Mouse (Mus musculus): ENCODE results near the gene Nasp.

- no peak for TF ChIP-seq CTCF (IDR thresholded peaks at IDR 0.05)
- no peak for TF ChIP-seq POLR2A (IDR thresholded peaks at IDR 0.05; ENCODE audit: insufficient read depth, low read depth, low read length)
- no peak for TF ChIP-seq EP300 (IDR thresholded peaks at IDR 0.05; ENCODE audit: insufficient read depth, low read depth, low read length)
These were observed 30.2 kb upstream of the Nasp start for GRCm38 (mm10) chr4:116657971-116658370.

Measured in heart, adult 2 months (tissue).